Mouse (Mus musculus): ENCODE data around the gene Bex4.

DNA sequence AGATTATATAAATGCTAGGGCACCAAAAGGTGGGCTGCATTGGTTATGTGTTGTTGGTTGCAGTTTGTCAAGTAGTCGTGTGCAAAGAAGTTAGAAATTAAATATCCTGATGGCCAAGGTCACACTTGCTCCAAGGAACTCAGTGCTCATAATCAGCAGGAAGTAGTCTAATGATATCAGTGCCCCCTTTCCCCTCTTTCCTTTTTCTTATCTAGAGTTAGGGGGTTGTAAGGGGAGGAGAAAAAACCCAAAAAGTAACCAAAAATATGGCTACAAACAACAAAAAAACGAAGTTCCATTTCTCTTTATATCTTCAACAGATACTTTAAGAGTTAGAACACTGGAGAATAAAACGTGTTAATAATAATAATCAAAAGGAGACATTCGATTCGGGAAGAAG is 2.6 kb downstream of the Bex4 start:
- TF ChIP-seq CTCF (IDR thresholded peaks at IDR 0.05; ENCODE audit: borderline replicate concordance, extremely low read depth, insufficient read depth, insufficient read length) (no peak), POLR2A (IDR thresholded peaks at IDR 0.05; ENCODE audit: borderline replicate concordance, extremely low read depth, insufficient read depth, insufficient read length, poor library complexity, severe bottlenecking) (no peak)
